Mouse (Mus musculus): ENCODE measurements around the gene Cracr2a. TPM values are rescaled to one million over a fixed set of nuclear protein-coding genes. Genes with fewer than 3 reads are reported as not detected.

Cracr2a gene
- polyA plus RNA-seq, 1 experiment = 0.49 TPM

DNA sequence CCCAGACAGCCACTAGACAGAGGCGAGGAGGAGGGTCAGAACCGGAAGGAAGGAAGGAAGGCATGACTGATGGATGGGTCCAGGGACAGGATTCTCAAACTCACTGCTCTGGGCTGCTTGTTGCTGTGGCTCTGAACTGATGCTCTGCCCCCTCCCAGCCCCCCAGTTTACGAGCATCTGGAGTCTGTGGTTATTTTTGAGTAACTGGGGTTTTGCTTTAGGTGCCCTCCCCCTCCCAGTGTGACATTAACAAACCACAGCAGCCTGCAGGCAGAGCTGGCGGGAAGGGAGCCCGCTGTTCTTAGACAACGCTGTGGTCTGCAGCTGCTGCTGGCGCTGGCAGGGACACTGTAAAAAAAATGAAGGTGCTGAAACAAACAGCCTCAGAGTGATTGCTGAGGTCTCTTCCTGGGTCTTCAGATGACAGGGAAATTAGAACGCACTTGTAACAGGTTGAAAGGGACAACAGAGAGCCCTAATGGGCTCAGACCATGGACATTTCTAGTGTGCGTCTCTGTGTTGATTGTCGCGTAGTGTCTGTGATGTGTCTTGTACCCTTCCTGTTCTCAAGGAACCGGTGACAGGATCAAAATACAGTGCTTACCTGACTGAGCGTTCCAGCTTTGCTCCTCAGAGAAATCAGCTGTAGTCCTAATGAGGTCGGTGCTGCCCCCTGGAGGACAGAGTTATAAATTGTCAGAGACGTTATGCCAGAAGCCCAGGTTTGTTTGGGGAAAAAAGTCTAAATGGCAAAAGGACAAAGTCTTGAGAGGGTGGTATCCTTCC lies 21.4 kb downstream of the Cracr2a start:
- no peaks in the 10 kb centered on the region for H3K9me3 ChIP-seq
- TF ChIP-seq GATA1 (IDR thresholded peaks at IDR 0.05; ENCODE audit: borderline replicate concordance, low read length) (no peak), FLI1 (IDR thresholded peaks at IDR 0.05; ENCODE audit: low read length) (no peak)
- H3K4me3 ChIP-seq (replicated peaks) = peak overlapping the region; percentile 88
- peaks cover 54% of the 10 kb centered on the region for H3K4me1 ChIP-seq
- peaks cover 31% of the 10 kb centered on the region for H3K36me3 ChIP-seq (replicated peaks; ENCODE audit: low read length)
- H3K27me3 ChIP-seq (replicated peaks) = no peaks in the 10 kb centered on the region

GRCm38 (mm10) chr6:127591467-127591866 lies 30.3 kb downstream of the Cracr2a start:
- Histone ChIP-seq H3K36me3 (replicated peaks; ENCODE audit: low read length) (peaks cover 7% of the 10 kb centered on the region), H3K4me3 (replicated peaks) (no peak overlapping the region), H3K9me3 (peaks cover 5% of the 10 kb centered on the region), H3K4me1 (peaks cover 5% of the 10 kb centered on the region; the same call in 1 of the 2 replicates), H3K27me3 (replicated peaks) (peaks cover 5% of the 10 kb centered on the region)
- no peak for TF ChIP-seq FLI1 (IDR thresholded peaks at IDR 0.05; ENCODE audit: low read length)
- TF ChIP-seq GATA1 (IDR thresholded peaks at IDR 0.05; ENCODE audit: borderline replicate concordance, low read length) = no peak

- Histone ChIP-seq H3K4me3 (replicated peaks) (no peak overlapping the region), H3K9me3 (peaks cover 5% of the 10 kb centered on the region), H3K4me1 (no peaks in the 10 kb centered on the region; the same call in 1 of the 2 replicates), H3K27me3 (replicated peaks) (peaks cover 5% of the 10 kb centered on the region), H3K36me3 (replicated peaks; ENCODE audit: low read length) (peaks cover 7% of the 10 kb centered on the region)
- TF ChIP-seq GATA1 (IDR thresholded peaks at IDR 0.05; ENCODE audit: borderline replicate concordance, low read length) (no peak), FLI1 (IDR thresholded peaks at IDR 0.05; ENCODE audit: low read length) (no peak)
Observed at GRCm38 (mm10) chr6:127593487-127593886, 32.3 kb downstream of the Cracr2a start.

DNA sequence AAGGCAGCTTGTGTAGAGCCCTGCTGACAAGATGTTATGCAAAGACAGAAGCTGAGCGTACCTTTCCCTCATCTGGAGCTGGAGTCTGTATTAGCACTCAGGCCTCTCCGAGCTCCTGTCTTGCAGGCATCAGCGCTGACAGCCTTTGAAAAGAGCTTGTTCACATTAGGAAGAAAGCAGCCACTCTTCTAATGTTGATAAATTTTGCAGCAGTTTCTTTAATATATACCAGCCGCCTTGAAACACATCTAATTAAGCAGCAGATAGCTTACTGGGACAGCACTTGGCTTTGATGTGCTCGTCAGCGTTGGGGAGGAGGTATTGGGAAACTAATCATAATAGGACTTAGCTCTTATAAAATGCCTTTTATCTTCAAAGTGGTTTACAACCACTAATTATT lies 38.1 kb downstream of the Cracr2a start:
- Histone ChIP-seq H3K36me3 (replicated peaks; ENCODE audit: low read length) (peaks cover 22% of the 10 kb centered on the region), H3K4me1 (no peaks in the 10 kb centered on the region), H3K4me3 (replicated peaks) (no peak overlapping the region), H3K9me3 (peaks cover 13% of the 10 kb centered on the region), H3K27me3 (replicated peaks) (no peaks in the 10 kb centered on the region)
- TF ChIP-seq FLI1 (IDR thresholded peaks at IDR 0.05; ENCODE audit: low read length) (no peak), GATA1 (IDR thresholded peaks at IDR 0.05; ENCODE audit: borderline replicate concordance, low read length) (no peak)

- Histone ChIP-seq H3K4me1 (peaks cover 10% of the 10 kb centered on the region; the same call in 1 of the 2 replicates), H3K9me3 (peaks cover 9% of the 10 kb centered on the region), H3K4me3 (replicated peaks) (no peak overlapping the region), H3K27me3 (replicated peaks) (no peaks in the 10 kb centered on the region), H3K36me3 (replicated peaks; ENCODE audit: low read length) (peaks cover 67% of the 10 kb centered on the region)
- TF ChIP-seq GATA1 (IDR thresholded peaks at IDR 0.05; ENCODE audit: borderline replicate concordance, low read length) (no peak), FLI1 (IDR thresholded peaks at IDR 0.05; ENCODE audit: low read length) (no peak)
Observed at GRCm38 (mm10) chr6:127605067-127606025, 44.2 kb downstream of the Cracr2a start.

GRCm38 (mm10) chr6:127609673-127610072 lies 48.5 kb downstream of the Cracr2a start:
- H3K27me3 ChIP-seq (replicated peaks) = no peaks in the 10 kb centered on the region
- H3K4me3 ChIP-seq (replicated peaks) = no peak overlapping the region
- H3K4me1 ChIP-seq = peaks cover 10% of the 10 kb centered on the region; the same call in 1 of the 2 replicates
- no peak for TF ChIP-seq FLI1 (IDR thresholded peaks at IDR 0.05; ENCODE audit: low read length)
- peaks cover 85% of the 10 kb centered on the region for H3K36me3 ChIP-seq (replicated peaks; ENCODE audit: low read length)
- H3K9me3 ChIP-seq = no peaks in the 10 kb centered on the region

GRCm38 (mm10) chr6:127611216-127611615 lies 50.1 kb downstream of the Cracr2a start:
- Histone ChIP-seq H3K4me3 (replicated peaks) (no peak overlapping the region), H3K36me3 (replicated peaks; ENCODE audit: low read length) (peaks cover 82% of the 10 kb centered on the region), H3K4me1 (peaks cover 10% of the 10 kb centered on the region; the same call in 1 of the 2 replicates), H3K9me3 (peaks cover 2% of the 10 kb centered on the region; the same call in 1 of the 2 replicates), H3K27me3 (replicated peaks) (peaks cover 2% of the 10 kb centered on the region)
- no peak for TF ChIP-seq GATA1 (IDR thresholded peaks at IDR 0.05; ENCODE audit: borderline replicate concordance, low read length)

DNA sequence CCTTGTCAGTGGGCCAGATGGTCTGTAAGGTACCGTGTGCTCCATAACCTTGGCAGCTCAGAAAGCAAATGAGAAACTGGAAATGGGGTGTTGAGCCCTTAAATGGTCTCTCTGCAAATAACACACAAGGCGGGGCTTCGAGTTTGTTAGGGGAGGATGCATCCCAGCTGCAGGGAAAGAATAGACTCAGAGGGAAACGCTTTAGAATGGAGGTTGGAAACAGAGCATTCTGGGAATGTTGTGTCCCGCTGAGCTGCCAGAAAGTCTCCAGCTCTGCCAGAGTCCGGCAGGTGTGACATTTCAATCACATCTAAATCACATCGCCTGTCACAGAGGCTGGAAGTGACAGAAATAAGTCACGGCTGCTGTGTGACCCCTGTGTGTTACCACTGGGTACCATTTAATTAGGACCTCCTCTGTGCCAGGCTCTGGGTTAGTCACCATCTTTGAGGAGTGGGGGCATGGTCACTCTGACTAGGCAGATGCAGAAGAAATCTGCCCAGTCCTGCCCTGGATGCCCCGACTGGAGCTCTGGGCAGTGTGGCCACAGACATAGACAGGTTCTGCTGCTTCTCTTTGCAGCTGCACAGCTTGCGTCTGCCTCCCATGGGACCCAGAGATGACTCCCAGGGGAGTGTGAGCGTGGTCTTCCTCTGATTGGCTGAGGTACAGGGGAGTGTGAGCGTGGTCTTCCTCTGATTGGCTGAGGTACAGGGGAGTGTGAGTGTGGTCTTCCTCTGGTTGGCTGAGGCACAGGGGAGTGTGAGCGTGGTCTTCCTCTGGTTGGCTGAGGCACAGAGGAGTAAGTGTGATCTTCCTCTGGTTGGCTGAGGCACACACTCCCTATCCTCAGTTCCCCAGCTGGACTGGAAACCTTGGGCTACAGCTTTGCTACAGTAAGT lies 53.2 kb downstream of the Cracr2a start:
- H3K9me3 ChIP-seq = peaks cover 2% of the 10 kb centered on the region; the same call in 1 of the 2 replicates
- no peak for TF ChIP-seq GATA1 (IDR thresholded peaks at IDR 0.05; ENCODE audit: borderline replicate concordance, low read length)
- no peak for TF ChIP-seq FLI1 (IDR thresholded peaks at IDR 0.05; ENCODE audit: low read length)
- H3K36me3 ChIP-seq (replicated peaks; ENCODE audit: low read length) = peaks cover 67% of the 10 kb centered on the region
- no peak overlapping the region for H3K4me3 ChIP-seq (replicated peaks)
- peaks cover 2% of the 10 kb centered on the region for H3K27me3 ChIP-seq (replicated peaks)
- H3K4me1 ChIP-seq = peaks cover 9% of the 10 kb centered on the region; the same call in 1 of the 2 replicates

DNA sequence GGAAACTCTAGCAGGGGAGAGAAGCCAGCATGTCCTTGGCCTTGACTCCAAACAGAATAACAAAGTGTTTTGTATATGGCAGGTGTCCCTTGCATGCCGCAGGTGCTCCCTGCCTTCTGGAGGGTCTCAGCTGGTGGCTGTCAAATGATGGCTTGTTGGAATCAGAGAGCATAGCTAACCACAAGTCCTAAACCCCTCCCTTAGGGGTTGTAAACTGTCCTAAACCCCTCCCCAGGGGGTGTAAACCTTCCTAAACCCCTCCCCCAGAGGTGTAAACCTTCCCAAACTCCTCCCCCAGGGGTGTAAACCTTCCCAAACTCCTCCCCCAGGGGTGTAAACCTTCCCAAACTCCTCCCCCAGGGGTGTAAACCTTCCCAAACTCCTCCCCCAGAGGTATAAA lies 55.5 kb downstream of the Cracr2a start:
- H3K27me3 ChIP-seq (replicated peaks) = peaks cover 2% of the 10 kb centered on the region
- TF ChIP-seq FLI1 (IDR thresholded peaks at IDR 0.05; ENCODE audit: low read length) = no peak
- TF ChIP-seq GATA1 (IDR thresholded peaks at IDR 0.05; ENCODE audit: borderline replicate concordance, low read length) = no peak
- H3K4me1 ChIP-seq = peaks cover 16% of the 10 kb centered on the region
- H3K9me3 ChIP-seq = peaks cover 2% of the 10 kb centered on the region; the same call in 1 of the 2 replicates
- peaks cover 44% of the 10 kb centered on the region for H3K36me3 ChIP-seq (replicated peaks; ENCODE audit: low read length)
- no peak overlapping the region for H3K4me3 ChIP-seq (replicated peaks)

Measured in megakaryocyte, embryonic 14.5 days (primary cell).